Mouse (Mus musculus) natural killer cell, adult 2 months (primary cell): Measurements from ENCODE around the gene Sdk1.

Experiments used
- DNase-seq, 2 experiments: peaks; one replicate each; pipeline ENCODE4 v3.0.0; 2022; ENCODE audit warnings: low spot score in 2 of 2

Sdk1 gene

DNA sequence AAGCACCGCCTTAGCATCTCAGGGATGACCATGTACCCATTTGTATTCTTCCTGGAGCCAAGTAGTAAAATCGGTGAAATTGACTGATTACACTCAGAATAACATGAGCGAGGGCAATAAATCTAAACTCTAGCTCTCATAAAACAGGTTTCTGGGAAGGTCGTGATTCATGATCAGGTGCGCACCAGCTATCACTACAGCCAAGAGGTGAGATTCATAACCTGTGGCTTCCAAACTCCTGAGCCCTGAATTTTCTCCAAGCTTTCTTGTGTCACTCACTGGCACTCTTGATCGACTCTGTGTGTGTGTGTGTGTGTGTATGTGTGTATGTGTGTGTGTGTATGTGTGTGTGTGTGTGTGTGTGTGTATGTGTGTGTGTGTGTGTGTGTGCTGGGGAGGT is 522.8 kb downstream of the Sdk1 start:
- DNase-seq: no peak

DNA sequence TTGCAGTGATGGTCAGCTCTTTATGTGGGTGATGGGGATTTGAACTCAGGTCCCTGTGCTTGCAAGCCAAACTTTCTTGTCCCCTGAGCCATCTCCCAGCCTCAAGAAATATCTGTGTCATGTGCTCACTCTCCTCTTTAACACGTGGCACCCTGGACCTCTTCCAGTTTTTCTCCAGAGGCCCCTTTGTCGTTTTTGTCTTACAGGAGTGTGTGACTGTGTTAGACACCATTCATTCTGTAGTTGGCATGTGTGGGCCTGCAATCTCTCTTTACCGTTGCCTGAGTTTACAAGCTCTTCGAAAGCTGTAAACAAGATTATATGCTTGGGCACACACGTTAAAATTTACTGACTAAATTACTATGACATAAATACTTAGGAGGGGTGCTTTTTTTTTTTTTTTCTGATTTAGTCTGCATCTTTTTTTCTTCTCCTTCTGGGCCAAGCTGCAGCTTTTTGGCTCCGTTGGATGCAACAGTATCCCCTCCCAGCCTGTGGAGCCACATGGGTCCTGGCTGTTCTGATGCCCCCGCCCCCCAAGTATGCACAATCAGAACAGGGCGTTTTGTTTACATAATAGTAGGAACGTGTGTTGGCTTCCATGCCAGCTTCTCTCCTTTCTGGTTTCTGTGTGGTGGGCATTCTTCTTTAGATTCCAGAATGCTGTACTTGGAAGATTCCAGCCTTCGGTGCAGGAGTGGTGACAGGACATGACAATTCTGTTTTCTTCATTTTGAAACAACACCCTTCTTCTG is 527.6 kb downstream of the Sdk1 start:
- DNase-seq: no peak

DNA sequence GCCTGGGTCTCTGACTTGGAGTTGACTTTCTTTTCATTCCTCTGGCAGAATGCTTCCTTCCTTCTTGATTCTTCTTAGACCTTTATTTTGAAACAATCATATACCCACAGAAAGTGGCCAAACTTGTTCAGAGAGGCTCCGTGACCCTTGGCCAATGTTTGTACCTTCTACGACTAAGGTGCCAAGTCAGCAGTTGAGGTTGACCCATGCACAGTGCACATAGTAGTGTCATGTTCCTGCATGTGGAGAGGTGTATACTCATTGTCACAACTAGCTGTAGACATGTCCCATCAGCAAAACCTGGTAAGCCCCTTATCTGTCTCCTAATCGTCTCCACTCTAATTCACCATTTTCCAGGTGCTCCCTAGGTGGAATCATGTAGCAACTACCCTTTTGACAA is 530.2 kb downstream of the Sdk1 start:
- DNase-seq: no peak

DNA sequence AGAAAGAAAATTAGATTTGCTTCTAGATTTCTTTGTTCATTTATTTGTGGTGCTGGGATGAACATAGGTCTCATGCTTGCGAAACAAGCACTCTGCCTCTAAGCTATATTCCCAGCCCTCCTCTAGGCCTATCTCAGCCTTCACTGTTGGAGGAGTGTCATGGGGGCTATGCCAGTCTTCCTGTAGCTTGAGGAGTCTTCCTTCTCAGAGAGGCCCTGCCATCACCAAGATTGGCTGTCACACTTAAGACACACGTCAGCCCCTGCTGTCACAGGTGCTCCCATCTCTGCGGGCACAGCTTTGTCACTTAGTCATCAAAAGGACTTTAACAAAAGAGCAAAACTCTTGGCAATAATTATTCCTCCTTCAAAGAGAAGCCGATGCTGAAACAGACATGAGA is 536.9 kb downstream of the Sdk1 start:
- DNase-seq: no peak

DNA sequence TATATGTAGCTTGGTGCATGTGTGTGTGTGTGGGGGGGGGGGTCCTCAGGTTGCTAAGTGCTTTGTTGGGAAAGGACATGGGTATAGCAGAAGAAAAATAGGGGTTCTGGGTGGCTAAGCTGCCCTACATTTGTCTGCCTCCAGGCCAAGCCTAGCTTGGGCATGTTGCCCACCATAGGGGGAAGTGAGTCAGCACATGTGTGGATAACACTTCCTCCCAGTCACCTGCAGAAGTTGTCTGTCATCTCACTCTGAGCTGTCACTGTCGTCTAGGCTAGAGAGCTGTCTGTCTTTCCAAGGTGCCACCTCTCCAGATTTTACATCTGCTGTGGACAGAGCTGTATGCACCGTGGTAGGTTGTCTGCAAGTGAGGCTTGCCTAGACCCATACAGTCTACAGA is 539.9 kb downstream of the Sdk1 start:
- no peak for DNase-seq

DNA sequence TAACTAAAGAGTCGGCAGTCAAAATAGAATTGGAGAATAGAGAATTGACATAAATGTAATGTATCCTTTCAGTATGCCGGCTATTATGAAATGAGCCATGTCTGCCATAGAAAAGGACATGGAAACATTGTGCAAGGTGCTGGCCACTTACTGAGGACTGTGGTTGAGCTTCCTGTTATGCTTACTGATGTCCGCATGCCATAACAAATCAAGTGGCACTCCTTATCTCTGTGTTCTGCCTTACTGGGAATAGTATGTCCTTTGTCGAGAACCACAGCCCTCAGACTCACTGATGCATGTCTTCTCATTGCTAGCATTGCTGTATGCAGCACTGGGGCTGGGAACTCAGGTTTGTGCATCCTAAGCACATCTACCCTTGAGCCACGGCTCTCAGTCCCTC is 541.0 kb downstream of the Sdk1 start:
- no peak for DNase-seq

DNA sequence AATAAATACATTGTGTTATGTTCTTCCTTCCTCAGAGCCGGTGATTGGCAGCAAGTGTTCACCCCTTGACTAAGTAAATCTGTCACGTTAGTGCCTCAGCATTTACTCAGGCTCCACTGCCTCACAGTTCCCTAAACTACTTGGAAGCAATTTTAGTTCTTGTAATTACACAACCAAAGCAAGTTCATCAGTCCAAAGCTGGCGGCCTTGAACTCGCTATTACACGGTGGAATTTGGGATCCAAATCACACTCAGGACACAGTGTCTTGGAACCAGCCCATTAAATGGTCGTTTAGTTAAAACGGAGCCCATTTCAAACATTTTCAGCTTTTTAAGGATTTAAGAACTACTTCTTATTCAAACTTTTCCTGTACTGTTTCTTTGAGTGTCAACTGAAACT is 542.2 kb downstream of the Sdk1 start:
- DNase-seq: no peak

DNA sequence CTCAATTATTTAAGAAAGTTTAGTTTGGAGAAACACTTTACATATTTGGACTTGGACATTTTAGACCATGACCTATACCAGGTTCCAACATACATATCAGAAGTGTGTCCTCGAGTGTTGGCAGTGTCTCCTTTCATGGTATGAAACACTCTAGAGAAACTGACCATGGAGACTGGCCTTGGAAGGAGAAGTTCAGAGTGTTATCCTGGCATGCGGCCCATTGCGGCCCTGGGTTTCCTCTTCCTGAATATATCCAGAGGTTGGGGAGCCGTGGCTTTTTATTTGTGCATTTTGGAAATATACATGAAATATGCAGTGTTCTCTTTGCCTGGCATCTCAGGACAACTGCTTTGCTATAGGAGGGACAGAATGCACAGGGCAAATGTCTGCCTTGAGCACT is 552.6 kb downstream of the Sdk1 start:
- DNase-seq: no peak

DNA sequence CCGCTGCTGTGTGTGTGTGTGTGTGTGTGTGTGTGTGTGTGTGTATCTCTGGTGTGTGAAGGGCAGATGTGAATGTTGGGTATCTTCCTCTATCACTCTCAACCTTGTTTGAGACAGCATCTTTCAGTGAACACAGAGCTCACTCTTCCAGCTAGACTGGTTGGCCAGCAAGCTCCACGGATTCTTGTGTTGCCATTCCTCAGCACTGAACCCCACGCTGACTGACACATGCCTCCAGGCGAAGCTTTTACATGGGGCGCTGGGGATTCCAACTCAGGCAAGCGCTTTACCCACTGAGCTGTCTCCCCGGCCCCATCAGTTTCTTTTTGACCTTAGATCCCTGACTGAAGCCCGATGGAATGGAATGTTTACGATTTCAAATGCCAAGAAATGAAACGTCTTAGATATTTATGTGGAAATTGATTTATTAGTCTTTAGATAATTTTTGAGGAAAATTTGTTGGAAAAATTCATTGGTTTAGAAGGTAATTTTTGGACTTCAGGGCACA is 582.6 kb downstream of the Sdk1 start:
- DNase-seq: no peak

DNA sequence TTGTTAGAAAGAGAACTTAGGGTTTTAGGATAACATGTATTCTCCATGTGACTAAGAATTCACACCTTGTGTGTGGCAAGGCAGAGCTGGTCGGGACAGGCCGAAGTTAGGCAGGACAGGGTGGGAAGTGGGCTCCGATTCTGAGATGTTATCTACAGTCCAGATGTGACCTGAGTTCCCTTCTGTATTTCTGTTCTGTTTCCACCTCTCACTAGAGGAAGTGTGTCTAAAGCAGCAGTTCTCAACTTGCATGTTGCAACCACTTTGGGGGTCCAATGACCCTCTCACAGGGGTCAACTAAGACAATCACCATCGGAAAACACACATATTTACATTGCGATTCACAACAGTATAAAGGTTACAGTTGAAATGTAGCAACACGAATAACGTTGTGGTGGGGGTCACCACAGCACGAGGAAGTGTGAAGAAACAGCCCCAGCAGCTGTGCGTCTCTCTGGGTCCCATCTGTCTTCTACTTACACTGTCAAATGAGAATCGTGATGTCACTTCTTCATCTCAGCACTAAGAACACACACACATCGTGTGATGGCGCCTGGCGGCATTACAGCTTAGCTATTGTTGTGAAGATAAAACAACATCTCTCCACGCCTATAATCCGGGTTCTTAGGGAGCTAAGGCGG is 583.6 kb downstream of the Sdk1 start:
- DNase-seq: no peak

DNA sequence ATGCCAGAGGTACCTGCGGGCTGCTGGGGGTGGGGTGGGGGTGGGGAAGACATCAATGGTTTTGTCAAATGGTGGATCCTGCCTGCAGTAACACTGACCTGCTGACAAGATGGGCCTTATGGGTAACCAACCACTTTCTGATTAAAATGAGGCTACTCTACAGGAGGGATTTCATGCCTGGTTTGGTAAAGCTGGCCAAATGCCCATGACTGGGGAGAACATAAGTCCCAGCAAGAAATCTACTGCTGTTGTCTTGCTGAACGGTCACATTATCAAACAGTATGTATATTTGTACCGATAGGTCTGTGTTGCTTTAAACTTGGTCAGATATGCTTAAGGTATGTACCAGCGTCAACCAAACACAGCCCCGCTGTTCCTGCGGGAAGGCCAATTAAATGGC is 594.3 kb downstream of the Sdk1 start:
- DNase-seq: no peak

DNA sequence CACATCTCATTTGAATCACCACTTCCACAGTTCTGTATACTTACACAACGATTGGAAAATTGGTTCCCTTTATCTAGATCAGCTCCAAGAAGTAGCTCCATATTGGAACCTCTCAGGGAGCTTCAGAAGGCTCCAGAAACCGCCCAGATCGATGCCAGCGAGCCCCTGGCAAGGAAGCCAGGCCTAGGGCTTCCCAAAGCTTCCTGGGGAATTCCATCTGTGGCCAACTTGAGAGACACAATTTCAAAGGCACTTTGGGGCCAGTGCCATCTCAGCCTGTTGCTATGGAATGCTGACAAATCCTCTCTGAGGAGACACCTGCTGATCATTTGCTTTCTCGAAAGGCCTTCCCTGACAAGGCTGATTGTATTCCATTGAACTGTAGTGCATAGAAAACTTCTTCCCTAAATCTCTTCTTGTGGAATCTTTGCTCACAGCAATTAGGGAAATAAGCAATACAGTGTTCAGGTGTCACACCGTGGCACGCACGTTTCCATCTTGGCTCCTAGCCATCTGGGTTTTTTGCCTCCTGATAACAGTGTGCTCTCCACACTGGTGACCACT is 595.7 kb downstream of the Sdk1 start:
- DNase-seq: no peak

DNA sequence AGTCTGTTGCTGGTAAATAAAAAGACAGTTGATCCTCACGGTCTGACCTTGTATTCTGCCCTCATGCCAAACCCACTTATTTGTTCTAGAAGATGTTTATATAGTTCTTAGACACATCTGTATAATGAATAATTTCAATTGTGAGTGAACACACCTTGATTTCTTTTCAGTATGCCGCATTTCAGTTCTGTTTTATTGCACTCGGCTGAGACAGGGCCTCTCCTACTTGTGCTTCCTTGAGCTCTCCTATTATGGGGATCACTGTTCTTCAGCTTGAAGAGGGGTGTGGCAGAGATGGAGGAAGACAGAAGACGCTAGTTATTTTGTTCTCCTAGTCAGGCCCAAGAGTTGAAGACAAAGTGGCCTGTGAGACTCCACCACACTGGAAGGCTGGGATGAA is 603.4 kb downstream of the Sdk1 start:
- DNase-seq: no peak

DNA sequence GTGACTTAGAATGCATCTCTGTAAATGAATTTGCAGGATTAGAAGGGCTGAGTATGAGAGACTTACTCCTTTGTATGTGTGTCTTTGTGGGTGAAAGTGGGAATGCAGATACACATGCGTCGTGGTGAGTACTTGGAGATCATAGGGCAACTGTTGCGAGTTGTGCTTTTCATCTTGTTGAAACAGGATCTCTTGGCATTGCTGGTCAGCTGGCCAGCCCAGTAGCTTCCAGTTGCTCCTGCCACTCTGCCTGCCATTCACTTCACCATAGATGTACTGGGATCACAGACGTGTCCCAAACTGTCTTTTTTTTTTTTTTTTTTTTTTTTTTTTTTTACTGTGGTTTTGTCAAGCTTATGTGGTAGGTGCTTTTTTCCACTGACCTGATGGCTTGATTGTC is 606.4 kb downstream of the Sdk1 start:
- DNase-seq: no peak

DNA sequence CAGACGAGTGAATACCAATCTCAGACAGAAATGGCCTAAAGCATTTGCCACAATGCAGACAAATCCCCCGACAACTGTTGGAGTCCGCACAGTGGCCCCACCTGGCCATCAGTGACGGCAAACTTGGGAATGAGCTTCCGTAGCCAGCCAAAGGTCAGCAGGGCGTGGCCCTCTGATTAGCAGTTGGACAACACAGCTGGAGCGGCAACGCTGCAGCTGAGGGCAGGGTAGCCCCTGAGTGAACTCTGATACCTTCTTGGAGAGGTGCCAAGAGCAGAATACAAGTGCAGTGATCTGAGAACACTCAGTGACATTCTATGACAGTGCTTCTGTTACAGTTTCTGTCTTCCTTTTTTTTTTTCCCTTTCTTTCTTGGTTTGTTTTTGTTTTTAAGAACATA is 610.9 kb downstream of the Sdk1 start:
- DNase-seq: no peak

DNA sequence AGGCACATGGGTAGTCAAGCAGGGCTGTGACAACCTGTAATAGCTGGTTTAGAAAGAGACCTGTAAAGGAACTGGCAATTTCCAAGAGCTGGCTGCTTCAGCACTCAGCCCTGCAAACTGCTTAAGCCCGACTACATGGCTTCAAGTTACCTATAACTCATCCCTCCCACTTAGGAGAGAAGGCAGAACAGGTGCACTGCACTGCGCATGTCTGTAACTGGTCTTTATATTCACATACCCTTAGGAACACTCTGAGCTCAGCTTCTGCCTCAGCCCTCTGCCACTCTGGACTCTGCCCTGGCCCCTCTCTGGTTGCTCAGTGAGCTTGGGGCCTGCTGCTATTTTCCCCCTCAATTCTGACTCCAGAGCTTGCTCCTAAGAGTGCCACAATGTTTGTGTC is 615.2 kb downstream of the Sdk1 start:
- DNase-seq: no peak

DNA sequence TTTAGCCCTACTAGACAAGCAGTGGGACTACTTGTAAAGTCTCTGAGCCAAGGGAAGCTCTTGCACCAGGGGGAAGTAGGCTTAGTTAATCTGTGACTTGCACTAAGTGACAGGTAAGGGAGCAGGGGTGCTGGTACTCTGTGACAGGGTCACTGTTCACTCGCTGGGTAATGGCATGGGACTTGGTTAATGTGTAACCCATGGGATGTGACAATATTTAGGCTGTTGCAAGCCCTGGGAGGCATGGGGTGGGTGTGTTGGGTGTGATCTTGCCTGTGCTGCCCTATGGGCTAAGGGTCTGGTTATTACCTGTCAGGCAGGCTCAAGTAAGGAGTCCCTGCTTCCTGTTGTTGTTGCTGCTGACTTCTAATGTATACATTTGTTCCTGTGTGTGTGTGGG is 616.5 kb downstream of the Sdk1 start:
- DNase-seq: no peak

DNA sequence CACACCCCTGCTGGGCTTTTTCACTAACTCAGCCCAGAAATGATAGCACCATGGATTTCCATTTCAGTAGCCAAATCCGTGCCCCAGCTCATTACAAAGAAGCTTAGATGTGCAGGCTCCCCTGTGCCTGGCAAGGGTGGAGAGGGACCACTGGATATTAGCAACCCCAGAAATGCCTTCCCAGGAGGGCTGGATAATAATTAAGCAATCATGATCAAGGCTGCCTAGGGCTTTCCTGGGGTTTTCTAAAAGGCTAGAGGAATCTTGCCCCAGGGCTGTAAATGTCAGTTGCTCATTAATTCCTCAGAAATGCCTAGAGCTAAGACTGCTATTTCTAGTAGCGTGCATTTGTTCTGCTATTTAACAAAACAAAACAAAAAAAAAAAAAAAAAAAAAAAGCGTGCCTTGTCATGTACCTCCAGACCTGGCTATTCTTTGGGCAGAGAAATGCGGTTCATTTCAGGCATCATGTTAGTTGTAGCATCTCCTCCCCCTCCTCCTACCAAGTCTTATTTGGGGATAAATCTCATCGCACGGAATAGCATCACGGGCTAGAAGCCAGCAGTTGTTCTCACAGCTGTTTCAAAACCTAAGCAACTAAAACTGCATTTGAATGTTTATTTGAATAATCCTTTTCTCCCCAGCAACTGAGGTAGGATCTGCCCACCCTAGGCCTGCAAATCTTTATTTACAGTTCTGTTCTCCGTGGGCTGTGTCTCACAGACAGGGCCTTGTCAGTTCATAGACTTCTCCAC is 617.3 kb downstream of the Sdk1 start:
- no peak for DNase-seq

DNA sequence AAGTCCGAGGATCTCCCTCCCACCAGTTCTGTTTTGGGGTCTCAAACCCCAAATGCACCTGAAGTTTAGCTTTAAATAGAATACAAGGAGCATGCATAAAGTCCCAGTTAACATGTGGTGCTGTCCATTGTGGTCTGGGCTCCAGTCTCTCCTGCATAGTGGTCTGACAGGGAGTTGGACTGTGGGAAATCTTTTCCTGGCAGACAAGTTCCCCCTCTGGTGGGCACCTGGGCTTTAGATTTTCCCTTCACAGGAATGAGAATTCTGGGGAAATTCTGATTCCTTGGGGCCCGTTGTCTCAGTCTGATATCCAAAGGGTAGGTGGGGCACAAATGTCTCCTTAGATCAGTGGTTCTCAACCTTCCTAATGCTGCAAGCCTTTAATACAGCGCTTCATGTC is 624.8 kb downstream of the Sdk1 start:
- DNase-seq: no peak

DNA sequence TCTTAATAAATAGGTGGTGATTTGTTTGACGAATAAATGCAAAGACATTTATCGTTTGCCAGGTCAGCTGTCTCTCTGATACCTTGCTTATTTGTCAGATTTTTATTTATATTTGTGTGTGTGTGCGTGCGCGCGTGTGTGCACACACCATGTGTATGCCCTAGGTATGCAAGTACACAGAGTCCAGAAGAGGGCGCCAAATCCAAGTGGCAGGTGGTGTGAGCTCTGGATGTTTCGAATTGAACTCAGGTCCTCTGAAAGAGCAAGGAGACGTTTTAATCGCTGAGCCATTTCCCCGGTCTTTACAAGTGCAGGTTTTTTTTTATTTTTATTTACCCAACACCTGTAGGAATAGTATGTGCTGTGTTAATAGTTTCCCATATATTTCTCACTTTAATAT is 632.5 kb downstream of the Sdk1 start:
- no peak for DNase-seq

DNA sequence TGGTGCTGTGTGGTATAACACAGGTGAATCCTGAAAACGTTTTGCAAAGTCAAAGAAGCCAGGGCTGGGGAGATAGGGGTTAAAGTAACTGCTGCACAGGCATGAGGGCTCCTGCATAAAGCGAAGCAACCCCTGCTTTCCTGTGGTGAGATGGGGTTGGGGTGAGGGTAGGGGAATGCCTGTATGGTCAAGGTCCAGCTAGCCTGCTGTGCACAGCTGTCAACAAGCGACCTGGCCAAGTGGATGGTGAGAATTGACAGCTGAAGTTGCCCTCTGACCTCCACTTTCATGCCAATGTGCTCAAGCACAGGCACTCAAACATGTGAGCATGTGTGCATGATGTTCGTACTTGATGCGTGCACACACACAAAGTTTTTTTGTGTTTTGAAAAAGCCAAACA is 639.4 kb downstream of the Sdk1 start:
- no peak for DNase-seq

DNA sequence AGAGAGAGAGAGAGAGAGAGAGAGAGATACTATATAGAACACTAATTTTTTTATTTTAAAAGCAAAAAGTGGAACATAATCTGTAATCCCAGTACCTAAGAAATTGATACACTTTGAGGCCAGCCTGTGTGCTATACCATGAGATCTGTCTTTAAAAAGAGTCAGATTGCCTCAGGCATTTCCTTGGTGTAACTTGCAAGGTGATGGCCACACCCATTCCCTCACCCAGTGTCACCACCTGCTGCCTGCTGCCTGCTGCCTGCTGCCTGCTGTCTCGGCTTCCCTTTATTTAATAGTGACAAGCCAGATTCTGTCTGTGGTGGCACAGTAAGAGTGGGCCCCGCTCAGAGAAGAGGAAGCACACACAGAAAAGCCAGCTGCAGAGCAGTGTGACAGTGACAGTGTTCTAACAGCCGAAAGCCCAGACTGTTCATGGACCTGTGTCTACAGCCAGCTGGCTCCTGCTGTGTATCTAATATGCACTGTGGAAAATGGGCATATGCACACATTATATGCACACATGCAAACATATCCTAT is 642.9 kb downstream of the Sdk1 start:
- no peak for DNase-seq
